Comparison of ENCODE assay signal across 8 mouse cellular contexts in genomic region chr9:107873137-107873536, GRCm38 (mm10). TPM values are rescaled to one million over a fixed set of nuclear protein-coding genes. Genes with fewer than 3 reads are reported as not detected.
DNase-seq lines count a peak whose midpoint lies in the region; ATAC-seq and TF ChIP-seq lines count a peak whose summit lies in the region.

Rbm6 (minus strand) TSS chr9:107873237.

- H3K27ac ChIP-seq in bone marrow macrophage, adult 2 months (ENCODE audit: insufficient read depth, low read depth, low read length), result peak within 1 kb of the TSS; percentile 86
- peak within 1 kb of the TSS; percentile 96 for H3K27ac ChIP-seq in midbrain, embryonic 13.5 days

- no peaks in the 10 kb centered on the region for H3K9me3 ChIP-seq in midbrain, embryonic 13.5 days

- H3K4me1 ChIP-seq in bone marrow macrophage, adult 2 months (ENCODE audit: control insufficient read depth, insufficient read depth, low read length), result peaks cover 14% of the 10 kb centered on the region
- peaks cover 24% of the 10 kb centered on the region for H3K4me1 ChIP-seq in midbrain, embryonic 13.5 days (replicated peaks)

- TF ChIP-seq CTCF in bone marrow macrophage, adult 2 months (IDR thresholded peaks at IDR 0.05; ENCODE audit: low read depth, low read length), result no peak

- H3K36me3 ChIP-seq in midbrain, embryonic 13.5 days, result peaks cover 4% of the 10 kb centered on the region; the same call in 1 of the 2 replicates

- H3K27me3 ChIP-seq in midbrain, embryonic 13.5 days, result no peaks in the 10 kb centered on the region

- peak within 1 kb of the TSS; percentile 74 for H3K4me2 ChIP-seq in midbrain, embryonic 13.5 days (replicated peaks)

- peak within 1 kb of the TSS; percentile 99 for H3K4me3 ChIP-seq in bone marrow macrophage, adult 2 months (ENCODE audit: insufficient read depth, low read length)
- peak within 1 kb of the TSS; percentile 99 for H3K4me3 ChIP-seq in midbrain, embryonic 13.5 days (replicated peaks)

- TF ChIP-seq POLR2A in bone marrow macrophage, adult 2 months (IDR thresholded peaks at IDR 0.05; ENCODE audit: borderline replicate concordance, low read depth, low read length), result no peak

- H3K9ac ChIP-seq in midbrain, embryonic 13.5 days (replicated peaks), result peak within 1 kb of the TSS; percentile 98

- no peak for DNase-seq in layer of hippocampus, adult 18-20 months (ENCODE audit: low spot score in 2 of 2)
- no peak for DNase-seq in layer of hippocampus, adult 9-11 months
- DNase-seq in gonadal fat pad, adult 2 months (ENCODE audit: low read depth), result no peak
- DNase-seq in layer of hippocampus, postnatal 10 days (ENCODE audit: low spot score in 2 of 2), result no peak
- DNase-seq in frontal cortex, postnatal 36 days (ENCODE audit: low spot score in 2 of 2), result no peak
- DNase-seq in cerebellum, adult 8-10 months, result no peak

- WGBS in midbrain, embryonic 13.5 days, result 12% methylated on average over 14 of the region's 14 CpGs

- no peak for ATAC-seq in midbrain, embryonic 13.5 days

RNA-seq across cellular contexts. Expression of gene Rbm6, which starts in this region (rescaled TPM):
- total RNA-seq in layer of hippocampus, adult 18-20 months (2021), result 10 to 100 TPM; 52.3 to 59.6 TPM
- 73.5 and 87.0 TPM in 2 replicates for polyA plus RNA-seq in bone marrow macrophage, adult 2 months (2012; ENCODE audit: insufficient read depth, insufficient read length, missing spikeins)
- polyA plus RNA-seq in gonadal fat pad, adult 2 months (2012; rRNA removed), result 19.0 and 20.9 TPM in 2 replicates
- total RNA-seq in layer of hippocampus, postnatal 10 days (2021), result 10 to 100 TPM; 59.4 to 68.4 TPM
- 126 and 132 TPM in 2 replicates for polyA plus RNA-seq in midbrain, embryonic 13.5 days (2015; fragmentation: Nextera tagmentation; extraction: Ambion mirVana)
